Mouse (Mus musculus) heart, embryonic 11.5 days (tissue): Measurements from ENCODE around the gene Gfap. TPM values are rescaled to one million over a fixed set of nuclear protein-coding genes. Genes with fewer than 3 reads are reported as not detected.

Experiments used
- ATAC-seq: fragments of 200-750 bp; cut with Nextera tagmentation; replicated peaks from 2 replicates; pipeline ENCODE4 v1.8.0; 2017; ENCODE audit warnings: moderate library complexity; ENCODE audit not compliant: insufficient number of reproducible peaks, low FRiP score, low TSS enrichment
- H3K27ac ChIP-seq: fragments of 300-500 bp; sonication (generic); 2 replicates; pipeline ENCODE4 v1.5.1; 2014; ENCODE audit warnings: mild to moderate bottlenecking, low read depth, low read length
- H3K27me3 ChIP-seq: fragments of 300-500 bp; sonication (generic); 2 replicates; pipeline ENCODE4 v1.6.1; 2014; ENCODE audit warnings: mild to moderate bottlenecking, low read length, mixed read lengths; ENCODE audit not compliant: control insufficient read depth, insufficient read depth
- H3K36me3 ChIP-seq: fragments of 300-500 bp; sonication (generic); 2 replicates; pipeline ENCODE4 v1.6.1; 2014; ENCODE audit warnings: mild to moderate bottlenecking, low read length, moderate library complexity, mixed read lengths; ENCODE audit not compliant: control insufficient read depth, insufficient read depth
- H3K4me1 ChIP-seq: fragments of 300-500 bp; sonication (generic); 2 replicates; pipeline ENCODE4 v1.6.1; 2014; ENCODE audit warnings: low read length; ENCODE audit not compliant: control insufficient read depth, insufficient read depth
- H3K4me2 ChIP-seq: fragments of 300-500 bp; sonication (generic); 2 replicates; pipeline ENCODE4 v1.6.1; 2014; ENCODE audit warnings: mild to moderate bottlenecking, moderate library complexity
- H3K4me3 ChIP-seq: fragments of 300-500 bp; sonication (generic); 2 replicates; pipeline ENCODE4 v1.5.1; 2014; ENCODE audit warnings: low read depth, low read length
- H3K9ac ChIP-seq: fragments of 300-500 bp; sonication (generic); 2 replicates; pipeline ENCODE4 v1.6.1; 2014; ENCODE audit warnings: mild to moderate bottlenecking, low read depth, low read length, moderate library complexity
- H3K9me3 ChIP-seq: fragments of 300-500 bp; sonication (generic); replicated peaks from 2 replicates; pipeline ENCODE4 v1.6.1; 2016; ENCODE audit warnings: low read length; ENCODE audit not compliant: control insufficient read depth
- WGBS: fragments of 180-500 bp; shearing (Covaris S2); extraction: QIAGEN DNeasy Blood & Tissue Kit; methylation state at CpG from one replicate; pipeline ENCODE4 v1.1.7; 2014; ENCODE audit not compliant: insufficient replicate concordance; 5-methylcytosine and 5-hydroxymethylcytosine counted together
- polyA plus RNA-seq: library from polyadenylated mRNA; unstranded; fragments of >200 nt; fragmentation: Nextera tagmentation; extraction: Ambion mirVana; gene quantifications from 2 replicates; pipeline ENCODE4 v1.2.1, GENCODE M21; 2014

Gene Gfap
- polyA plus RNA-seq, 1 experiment from 2014 or later = 0.20 TPM

DNA sequence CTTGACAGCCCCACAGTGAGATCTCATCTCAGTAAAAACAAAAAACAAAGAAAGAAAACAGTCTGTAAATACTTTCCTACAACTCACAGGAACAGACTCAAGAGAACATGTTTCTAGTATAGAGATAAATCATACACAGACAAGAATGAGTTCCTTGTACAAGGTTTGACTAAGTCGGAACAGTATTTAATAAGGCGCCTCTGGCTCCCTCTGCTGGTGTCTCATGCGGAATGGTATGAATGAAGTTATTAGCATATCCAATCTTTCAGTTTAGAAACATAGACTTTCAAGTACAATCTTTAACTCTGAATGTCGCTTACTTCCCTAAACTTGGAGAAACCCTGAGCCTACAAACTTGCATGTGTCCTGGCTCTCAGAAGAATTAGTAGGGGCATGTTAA, 36.4 kb downstream of the Gfap start:
- WGBS = 49% methylated on average over 4 of the region's 4 CpGs
- ATAC-seq = no peak
- H3K36me3 ChIP-seq = peaks cover 16% of the 10 kb centered on the region
- H3K4me2 ChIP-seq = no peak overlapping the region
- H3K9me3 ChIP-seq = no peaks in the 10 kb centered on the region
- H3K27ac ChIP-seq = no peak overlapping the region
- no peak overlapping the region for H3K4me3 ChIP-seq
- no peaks in the 10 kb centered on the region for H3K27me3 ChIP-seq
- peaks cover 3% of the 10 kb centered on the region; the same call in 1 of the 2 replicates for H3K4me1 ChIP-seq
- H3K9ac ChIP-seq = no peak overlapping the region

DNA sequence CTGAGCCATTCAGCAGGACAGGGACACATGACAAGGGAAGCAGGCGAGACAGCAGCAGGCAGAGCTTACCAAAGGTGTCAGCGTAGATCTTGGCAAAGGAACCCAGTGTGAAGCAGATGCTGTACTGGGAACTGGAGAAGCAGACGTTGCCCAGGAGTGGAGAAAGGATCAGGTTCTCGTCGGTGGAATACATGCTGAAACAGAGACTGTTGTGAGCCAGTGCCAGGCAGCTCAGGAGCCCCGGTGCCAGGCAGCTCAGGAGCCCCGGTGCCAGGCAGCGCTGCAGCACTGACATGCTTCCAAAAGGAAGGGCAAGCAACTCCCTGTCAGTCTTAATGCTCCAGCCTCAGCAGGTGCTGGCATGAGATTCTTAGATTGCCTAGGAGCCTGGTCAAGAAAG, 40.8 kb downstream of the Gfap start:
- Histone ChIP-seq H3K4me1 (no peaks in the 10 kb centered on the region), H3K27ac (no peak overlapping the region), H3K4me3 (no peak overlapping the region), H3K4me2 (no peak overlapping the region), H3K9ac (no peak overlapping the region), H3K27me3 (no peaks in the 10 kb centered on the region), H3K36me3 (peaks cover 27% of the 10 kb centered on the region), H3K9me3 (no peaks in the 10 kb centered on the region)
- WGBS = 88% methylated on average over 8 of the region's 8 CpGs
- no peak for ATAC-seq

DNA sequence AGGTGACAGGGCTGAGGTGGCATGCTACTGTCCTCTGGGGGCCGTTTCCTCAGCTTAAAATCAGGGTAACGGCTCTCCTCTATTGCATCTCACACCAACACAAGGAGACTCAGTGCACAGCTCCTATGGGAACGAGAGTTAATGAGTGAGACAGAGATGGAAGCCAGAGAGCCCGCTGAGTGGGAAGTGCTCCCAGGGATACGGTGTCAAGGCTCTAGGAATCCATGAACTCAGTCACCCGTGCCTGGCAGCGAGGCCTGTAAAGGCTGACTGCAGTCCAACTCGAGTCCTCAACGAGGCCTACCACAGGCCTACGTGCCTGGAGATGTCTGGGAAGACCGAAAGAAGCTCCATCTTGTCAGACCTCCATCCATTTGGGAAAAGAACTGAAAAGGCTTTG, 41.8 kb downstream of the Gfap start:
- WGBS = 90% methylated on average over 11 of the region's 11 CpGs
- no peak overlapping the region for H3K9ac ChIP-seq
- ATAC-seq = no peak
- H3K4me2 ChIP-seq = no peak overlapping the region
- H3K4me1 ChIP-seq = no peaks in the 10 kb centered on the region
- no peaks in the 10 kb centered on the region for H3K27me3 ChIP-seq
- H3K36me3 ChIP-seq = peaks cover 33% of the 10 kb centered on the region
- H3K9me3 ChIP-seq = no peaks in the 10 kb centered on the region
- H3K4me3 ChIP-seq = no peak overlapping the region
- H3K27ac ChIP-seq = no peak overlapping the region

DNA sequence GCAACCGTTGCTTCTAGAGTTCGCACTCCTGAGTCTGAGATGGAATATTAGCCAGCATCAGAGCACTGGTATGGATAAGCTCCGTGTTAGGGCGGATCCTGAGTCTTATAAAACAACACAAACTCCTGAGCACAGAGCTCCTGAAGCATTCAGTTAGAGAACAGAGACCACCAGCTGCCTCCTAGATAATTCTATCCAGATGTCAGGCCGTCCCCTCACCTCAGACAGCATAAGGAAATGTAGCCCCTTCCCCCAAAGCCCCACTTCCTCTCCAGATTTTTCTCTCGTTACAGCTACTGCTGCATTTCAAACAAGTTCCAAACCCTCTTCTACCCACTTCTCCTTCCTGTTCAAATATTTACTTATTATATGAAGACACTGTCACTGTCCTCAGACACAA, 44.8 kb downstream of the Gfap start:
- Histone ChIP-seq H3K4me1 (no peaks in the 10 kb centered on the region), H3K4me2 (no peak overlapping the region), H3K4me3 (no peak overlapping the region), H3K9ac (no peak overlapping the region), H3K27me3 (no peaks in the 10 kb centered on the region), H3K9me3 (no peaks in the 10 kb centered on the region), H3K27ac (no peak overlapping the region), H3K36me3 (peaks cover 39% of the 10 kb centered on the region)
- 82% methylated on average over 6 of the region's 6 CpGs for WGBS
- ATAC-seq = no peak

DNA sequence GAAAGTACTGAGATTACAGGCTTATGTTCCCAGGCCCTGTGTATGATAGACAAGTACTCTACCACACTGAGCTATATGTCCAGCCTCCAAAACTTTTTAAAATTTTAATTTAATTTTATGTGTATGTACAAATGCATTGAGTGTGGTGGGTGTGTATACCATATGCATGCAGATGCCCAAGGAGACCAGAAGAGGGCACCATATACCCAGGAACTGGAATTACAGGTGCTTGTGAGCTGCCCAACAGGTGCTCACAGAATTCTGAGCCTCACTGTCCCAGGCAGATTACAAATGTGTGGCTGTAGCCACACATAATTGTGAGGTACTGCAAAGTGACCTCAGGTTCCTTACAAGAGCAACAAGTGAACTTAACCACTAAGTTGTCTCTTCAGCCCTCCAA, 47.0 kb downstream of the Gfap start:
- no peaks in the 10 kb centered on the region for H3K27me3 ChIP-seq
- no peaks in the 10 kb centered on the region for H3K9me3 ChIP-seq
- H3K4me3 ChIP-seq = no peak overlapping the region
- no peak for ATAC-seq
- H3K9ac ChIP-seq = no peak overlapping the region
- peaks cover 44% of the 10 kb centered on the region for H3K36me3 ChIP-seq
- H3K4me1 ChIP-seq = no peaks in the 10 kb centered on the region
- no peak overlapping the region for H3K4me2 ChIP-seq
- H3K27ac ChIP-seq = no peak overlapping the region

DNA sequence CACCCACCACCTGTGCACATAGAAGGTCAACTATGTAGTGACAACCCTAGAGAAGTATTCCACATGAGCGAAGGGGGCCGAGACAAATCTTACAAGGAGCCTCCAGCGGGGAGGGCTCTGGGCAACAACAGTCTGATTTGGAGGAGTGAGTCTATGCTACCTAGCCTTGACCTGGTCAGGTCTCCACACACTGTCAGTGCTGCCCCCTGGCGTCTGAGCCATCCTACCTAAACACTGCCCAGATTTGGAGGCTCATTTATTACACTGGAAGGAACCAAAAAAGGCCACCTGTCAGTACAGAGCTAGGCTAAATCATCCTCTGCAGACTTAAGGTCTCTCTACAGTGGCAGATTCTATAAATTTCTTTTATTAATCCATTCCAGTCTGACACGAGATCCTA, 48.8 kb downstream of the Gfap start:
- no peaks in the 10 kb centered on the region for H3K4me1 ChIP-seq
- peaks cover 48% of the 10 kb centered on the region for H3K36me3 ChIP-seq
- H3K9me3 ChIP-seq = no peaks in the 10 kb centered on the region
- H3K4me2 ChIP-seq = no peak overlapping the region
- ATAC-seq = no peak; the same call in 1 of the 2 replicates
- WGBS = 68% methylated on average over 5 of the region's 5 CpGs
- no peaks in the 10 kb centered on the region for H3K27me3 ChIP-seq
- no peak overlapping the region for H3K9ac ChIP-seq
- H3K4me3 ChIP-seq = no peak overlapping the region
- H3K27ac ChIP-seq = no peak overlapping the region

DNA sequence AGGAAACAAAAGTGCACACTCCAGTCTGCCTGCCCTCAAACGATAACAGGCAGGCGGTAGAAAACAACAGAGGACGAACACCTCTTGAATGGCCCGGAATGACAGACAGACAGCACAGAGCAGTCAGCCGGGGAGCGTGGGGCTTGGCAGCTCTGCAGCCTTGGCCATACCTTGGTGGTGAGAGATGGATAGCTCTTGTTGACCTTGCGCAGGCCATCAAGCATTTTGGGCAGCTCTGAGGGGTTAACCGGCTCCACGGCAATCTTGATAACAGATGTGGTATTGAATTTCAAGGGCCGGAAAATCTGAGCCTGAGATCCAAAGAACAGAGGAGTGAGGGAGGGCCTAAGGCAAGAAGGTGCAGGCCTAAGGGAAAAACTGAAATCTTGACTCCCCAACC, 54.8 kb downstream of the Gfap start:
- Histone ChIP-seq H3K27ac (no peak overlapping the region), H3K4me2 (no peak overlapping the region), H3K9ac (no peak overlapping the region), H3K4me3 (no peak overlapping the region), H3K4me1 (no peaks in the 10 kb centered on the region), H3K9me3 (no peaks in the 10 kb centered on the region), H3K36me3 (peaks cover 66% of the 10 kb centered on the region), H3K27me3 (no peaks in the 10 kb centered on the region)
- no peak for ATAC-seq
- 72% methylated on average over 10 of the region's 10 CpGs for WGBS

DNA sequence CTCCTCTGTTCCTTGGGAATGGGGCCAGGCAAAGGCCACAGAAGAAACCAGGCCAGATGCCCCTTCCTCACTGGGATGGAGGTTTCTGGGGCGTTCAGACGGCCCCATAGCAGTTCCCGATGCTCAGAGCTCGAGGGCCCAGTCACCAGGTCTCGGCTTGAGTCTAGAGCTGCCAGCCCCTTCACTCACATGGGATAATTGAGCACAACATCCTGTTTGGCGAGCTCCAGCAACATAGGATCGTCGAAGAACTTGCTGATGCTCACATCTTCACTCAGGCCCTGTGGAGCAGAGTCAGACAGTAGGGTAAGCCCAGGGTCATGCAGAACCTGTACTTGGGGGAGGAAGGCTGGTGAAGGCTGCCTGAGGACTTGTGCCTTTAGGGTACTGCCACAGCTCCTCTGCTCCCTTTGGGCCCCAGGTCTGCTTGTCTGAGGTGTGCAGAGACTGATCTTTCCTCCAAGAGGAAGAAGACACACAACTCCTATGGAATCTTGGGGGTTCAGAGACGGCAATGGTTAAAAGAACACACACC, 62.0 kb downstream of the Gfap start:
- Histone ChIP-seq H3K9me3 (no peaks in the 10 kb centered on the region), H3K27me3 (no peaks in the 10 kb centered on the region), H3K4me2 (no peak overlapping the region), H3K4me1 (no peaks in the 10 kb centered on the region), H3K9ac (no peak overlapping the region), H3K27ac (no peak overlapping the region), H3K4me3 (no peak overlapping the region), H3K36me3 (peaks cover 31% of the 10 kb centered on the region)
- WGBS = 85% methylated on average over 9 of the region's 9 CpGs
- no peak for ATAC-seq

DNA sequence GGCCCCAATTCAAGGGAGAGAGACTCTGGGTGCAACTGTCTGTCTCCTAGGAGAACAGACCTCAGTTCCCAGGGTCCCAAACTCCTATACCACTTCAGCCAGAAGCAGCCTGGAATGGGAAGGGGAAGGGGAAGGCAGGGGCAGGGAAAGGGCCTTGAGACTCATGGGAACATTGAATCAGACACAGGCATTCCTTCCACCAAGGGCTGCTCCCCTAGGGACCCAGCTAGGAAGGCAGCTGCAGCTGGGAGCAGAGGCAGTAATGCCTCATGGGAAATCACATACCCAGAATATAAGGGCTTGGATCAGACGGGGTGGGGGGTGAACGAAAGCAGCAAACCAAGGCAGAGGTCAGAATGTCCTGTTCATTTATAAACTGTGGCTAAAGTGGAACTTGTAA, 62.6 kb downstream of the Gfap start:
- H3K4me1 ChIP-seq = no peaks in the 10 kb centered on the region
- no peak overlapping the region for H3K4me3 ChIP-seq
- H3K9ac ChIP-seq = 0 out of 2 replicates have a peak overlapping the region, but pooled peaks have one; percentile 22
- H3K27ac ChIP-seq = no peak overlapping the region
- H3K36me3 ChIP-seq = peaks cover 27% of the 10 kb centered on the region
- ATAC-seq = no peak
- H3K4me2 ChIP-seq = no peak overlapping the region
- H3K27me3 ChIP-seq = no peaks in the 10 kb centered on the region
- WGBS = 93% methylated on average over 2 of the region's 2 CpGs
- H3K9me3 ChIP-seq = no peaks in the 10 kb centered on the region
